Mouse (Mus musculus): ENCODE results near the gene Pacsin1. TPM values are rescaled to one million over a fixed set of nuclear protein-coding genes. Genes with fewer than 3 reads are reported as not detected.
"Not testable (repeated sequence)": the region's sequence is repeated elsewhere in the genome, so short reads cannot be mapped to it uniquely, and the experiment has no call there.

Pacsin1 gene
- polyA plus RNA-seq, 1 experiment from 2014 or later = 0.05 TPM

- ATAC-seq (peak; percentile 52), DNase-seq (ENCODE audit: low read depth, low spot score) (no peak)
- no peak for TF ChIP-seq CTCF (IDR thresholded peaks at IDR 0.05)
- POLR2A ChIA-PET = interaction anchor here (0.9 to 1.3 kb wide), 5 partner anchors 9 to 61 kb away, joined by 3 to 5 read pairs (median 3); partner anchors contain the start of gene AI413582
- no peaks in the 10 kb centered on the region for H3K27me3 ChIP-seq
- CTCF ChIA-PET = interaction anchor here (1.8 kb wide), 1 partner anchor 30 kb away, joined by 4 read pairs; no protein-coding TSS in a partner anchor
- in situ Hi-C loops (cut with MboI; ENCODE audit: low pct_unique_long_range_greater_than_20kb) = no loop called here
Observed at GRCm38 (mm10) chr17:27622611-27623359, 32.5 kb upstream of the Pacsin1 start.

GRCm38 (mm10) chr17:27623360-27624326, 31.7 kb upstream of the Pacsin1 start, which contains the start of gene Nudt3:
Nudt3 (minus strand) TSS chr17:27623495.
- ChIA-PET POLR2A (interaction anchor here (0.6 to 1.4 kb wide), 5 partner anchors 11 to 149 kb away, joined by 3 to 5 read pairs (median 3); no protein-coding TSS in a partner anchor), CTCF (interaction anchor here (1.8 to 2.0 kb wide), 2 partner anchors 31 to 89 kb away, joined by 4 to 7 read pairs; no protein-coding TSS in a partner anchor)
- TF ChIP-seq CTCF (IDR thresholded peaks at IDR 0.05) = no peak
- in situ Hi-C loops (cut with MboI; ENCODE audit: low pct_unique_long_range_greater_than_20kb) = no loop called here
- no peaks in the 10 kb centered on the region for H3K27me3 ChIP-seq
- peak; percentile 64 for ATAC-seq
- no peak for DNase-seq (ENCODE audit: low read depth, low spot score)

- CTCF ChIA-PET = interaction anchor here (2.1 kb wide), 1 partner anchor 48 kb away, joined by 5 read pairs; no protein-coding TSS in a partner anchor
- ATAC-seq (no peak), DNase-seq (ENCODE audit: low read depth, low spot score) (no peak)
- in situ Hi-C loops (cut with MboI; ENCODE audit: low pct_unique_long_range_greater_than_20kb) = no loop called here
- POLR2A ChIA-PET = interaction anchor here (0.8 kb wide), 1 partner anchor 60 kb away, joined by 3 read pairs; no protein-coding TSS in a partner anchor
- TF ChIP-seq CTCF (IDR thresholded peaks at IDR 0.05) = no peak
- H3K27me3 ChIP-seq = no peaks in the 10 kb centered on the region
Observed at GRCm38 (mm10) chr17:27625455-27626251, 29.7 kb upstream of the Pacsin1 start.

GRCm38 (mm10) chr17:27626681-27627080, 28.6 kb upstream of the Pacsin1 start:
- ATAC-seq = no peak
- H3K27me3 ChIP-seq = no peaks in the 10 kb centered on the region
- ChIA-PET CTCF (interaction anchor here (1.0 kb wide), 1 partner anchor 61 kb away, joined by 3 read pairs; no protein-coding TSS in a partner anchor), POLR2A (interaction anchor here (0.6 to 0.8 kb wide), 3 partner anchors 61 to 1124 kb away, joined by 3 to 6 read pairs (median 3); no protein-coding TSS in a partner anchor)
- no peak for TF ChIP-seq CTCF (IDR thresholded peaks at IDR 0.05)
- DNase-seq (ENCODE audit: low read depth, low spot score) = no peak
- in situ Hi-C loops (cut with MboI; ENCODE audit: low pct_unique_long_range_greater_than_20kb) = no loop called here

GRCm38 (mm10) chr17:27627451-27627850, 27.9 kb upstream of the Pacsin1 start:
- no peak for TF ChIP-seq CTCF (IDR thresholded peaks at IDR 0.05)
- ChIA-PET CTCF (interaction anchor here (1.6 kb wide), 1 partner anchor 93 kb away, joined by 6 read pairs; no protein-coding TSS in a partner anchor), POLR2A (no interaction called here)
- H3K27me3 ChIP-seq = no peaks in the 10 kb centered on the region
- ATAC-seq = no peak
- DNase-seq (ENCODE audit: low read depth, low spot score) = no peak
- in situ Hi-C loops (cut with MboI; ENCODE audit: low pct_unique_long_range_greater_than_20kb) = no loop called here

- CTCF ChIA-PET = interaction anchor here (1.6 kb wide), 1 partner anchor 94 kb away, joined by 6 read pairs; no protein-coding TSS in a partner anchor
- no peak for TF ChIP-seq CTCF (IDR thresholded peaks at IDR 0.05)
- no peaks in the 10 kb centered on the region for H3K27me3 ChIP-seq
- in situ Hi-C loops (cut with MboI; ENCODE audit: low pct_unique_long_range_greater_than_20kb) = no loop called here
- DNase-seq (ENCODE audit: low read depth, low spot score) (no peak), ATAC-seq (no peak)
- POLR2A ChIA-PET = no interaction called here
Observed at GRCm38 (mm10) chr17:27628376-27628775, 26.9 kb upstream of the Pacsin1 start.

- in situ Hi-C loops (cut with MboI; ENCODE audit: low pct_unique_long_range_greater_than_20kb) = loop anchor here (5.0 kb wide), 1 partner anchor 62 kb away; the partner anchor contains the start of gene AI413582
- no peaks in the 10 kb centered on the region for H3K27me3 ChIP-seq
- TF ChIP-seq CTCF (IDR thresholded peaks at IDR 0.05) = peak; percentile 88
- POLR2A ChIA-PET = interaction anchor here (0.6 to 1.0 kb wide), 2 partner anchors 25 to 315 kb away, joined by 4 read pairs; no protein-coding TSS in a partner anchor
- CTCF ChIA-PET = interaction anchor here (1.4 to 1.5 kb wide), 2 partner anchors 53 to 94 kb away, joined by 3 to 4 read pairs; no protein-coding TSS in a partner anchor
- DNase-seq (ENCODE audit: low read depth, low spot score) (no peak), ATAC-seq (peak; percentile 52)
Observed at GRCm38 (mm10) chr17:27629249-27630020, 25.9 kb upstream of the Pacsin1 start.

- in situ Hi-C loops (cut with MboI; ENCODE audit: low pct_unique_long_range_greater_than_20kb) = loop anchor here (5.0 kb wide), 1 partner anchor 68 kb away; the partner anchor contains the start of gene AI413582
- DNase-seq (ENCODE audit: low read depth, low spot score) = no peak
- ATAC-seq = peak; percentile 77
- no peak for TF ChIP-seq CTCF (IDR thresholded peaks at IDR 0.05)
- ChIA-PET POLR2A (interaction anchor here (0.6 to 0.9 kb wide), 4 partner anchors 11 to 466 kb away, joined by 3 to 5 read pairs (median 4); no protein-coding TSS in a partner anchor), CTCF (no interaction called here)
- H3K27me3 ChIP-seq = no peaks in the 10 kb centered on the region
Observed at GRCm38 (mm10) chr17:27634871-27635574, 20.3 kb upstream of the Pacsin1 start, which contains the start of gene RPS10-NUDT3. RPS10-NUDT3 (minus strand) TSS chr17:27635222.

GRCm38 (mm10) chr17:27635575-27635903, 19.8 kb upstream of the Pacsin1 start:
- CTCF ChIA-PET; ATAC-seq; in situ Hi-C loops (cut with MboI; ENCODE audit: low pct_unique_long_range_greater_than_20kb); DNase-seq (ENCODE audit: low read depth, low spot score); H3K27me3 ChIP-seq: not testable (repeated sequence)
- POLR2A ChIA-PET = interaction anchor here (0.6 to 0.9 kb wide), 3 partner anchors 52 to 466 kb away, joined by 3 to 5 read pairs (median 4); no protein-coding TSS in a partner anchor

Measured in Patski (cell line).